Mouse (Mus musculus): ENCODE results near the gene Lasp1. TPM values are rescaled to one million over a fixed set of nuclear protein-coding genes. Genes with fewer than 3 reads are reported as not detected.
A peak's percentile ranks its signal among the peaks of the same experiment; 100 is the strongest.
"Not testable (repeated sequence)": the region's sequence is repeated elsewhere in the genome, so short reads cannot be mapped to it uniquely, and the experiment has no call there.

Lasp1 gene
- polyA plus RNA-seq, 1 experiment from 2014 or later, result 95.3 TPM

- Histone ChIP-seq H3K4me1 (peaks cover 11% of the 10 kb centered on the region; the same call in 1 of the 2 replicates), H3K9me3 (replicated peaks) (no peaks in the 10 kb centered on the region), H3K9ac (no peak overlapping the region), H3K27ac (no peak overlapping the region), H3K27me3 (no peaks in the 10 kb centered on the region), H3K36me3 (ENCODE audit: poor library complexity, severe bottlenecking) (peaks cover 77% of the 10 kb centered on the region), H3K4me3 (no peak overlapping the region), H3K4me2 (no peak overlapping the region)
- WGBS, result 93% methylated on average over 10 of the region's 10 CpGs
- no peak for ATAC-seq
These were observed 26.5 kb downstream of the Lasp1 start for GRCm38 (mm10) chr11:97825295-97825694.

- H3K9ac ChIP-seq, result no peak overlapping the region
- ATAC-seq, result no peak
- H3K4me2 ChIP-seq, result no peak overlapping the region
- WGBS, result 82% methylated on average over 9 of the region's 9 CpGs
- peaks cover 71% of the 10 kb centered on the region for H3K36me3 ChIP-seq (ENCODE audit: poor library complexity, severe bottlenecking)
- no peak overlapping the region for H3K27ac ChIP-seq
- no peaks in the 10 kb centered on the region for H3K9me3 ChIP-seq (replicated peaks)
- H3K4me3 ChIP-seq, result no peak overlapping the region
- H3K27me3 ChIP-seq, result no peaks in the 10 kb centered on the region
- peaks cover 7% of the 10 kb centered on the region; the same call in 1 of the 2 replicates for H3K4me1 ChIP-seq
These were observed 27.2 kb downstream of the Lasp1 start for GRCm38 (mm10) chr11:97825971-97826370.

GRCm38 (mm10) chr11:97826414-97826813 is 27.6 kb downstream of the Lasp1 start:
- Histone ChIP-seq H3K4me1 (peaks cover 7% of the 10 kb centered on the region; the same call in 1 of the 2 replicates), H3K27ac (no peak overlapping the region), H3K4me3 (no peak overlapping the region), H3K36me3 (ENCODE audit: poor library complexity, severe bottlenecking) (peaks cover 67% of the 10 kb centered on the region), H3K9me3 (replicated peaks) (no peaks in the 10 kb centered on the region), H3K27me3 (no peaks in the 10 kb centered on the region), H3K9ac (0 out of 2 replicates have a peak overlapping the region, but pooled peaks have one; percentile 5), H3K4me2 (no peak overlapping the region)
- ATAC-seq, result no peak
- WGBS, result 79% methylated on average over 7 of the region's 7 CpGs

- no peak overlapping the region for H3K4me2 ChIP-seq
- 94% methylated on average over 6 of the region's 6 CpGs for WGBS
- no peak overlapping the region for H3K27ac ChIP-seq
- no peak overlapping the region for H3K9ac ChIP-seq
- H3K4me1 ChIP-seq, result peaks cover 7% of the 10 kb centered on the region; the same call in 1 of the 2 replicates
- peaks cover 72% of the 10 kb centered on the region for H3K36me3 ChIP-seq (ENCODE audit: poor library complexity, severe bottlenecking)
- no peaks in the 10 kb centered on the region for H3K9me3 ChIP-seq (replicated peaks)
- H3K4me3 ChIP-seq, result no peak overlapping the region
- H3K27me3 ChIP-seq, result no peaks in the 10 kb centered on the region
- ATAC-seq, result no peak
These were observed 28.9 kb downstream of the Lasp1 start for GRCm38 (mm10) chr11:97827654-97828053.

- Histone ChIP-seq H3K4me1 (peaks cover 7% of the 10 kb centered on the region; the same call in 1 of the 2 replicates), H3K27ac (no peak overlapping the region), H3K4me3 (no peak overlapping the region), H3K4me2 (no peak overlapping the region), H3K36me3 (ENCODE audit: poor library complexity, severe bottlenecking) (peaks cover 70% of the 10 kb centered on the region), H3K9ac (no peak overlapping the region), H3K27me3 (no peaks in the 10 kb centered on the region), H3K9me3 (replicated peaks) (no peaks in the 10 kb centered on the region)
- no peak for ATAC-seq
- 95% methylated on average over 7 of the region's 7 CpGs for WGBS
These were observed 30.6 kb downstream of the Lasp1 start for GRCm38 (mm10) chr11:97829365-97829764.

GRCm38 (mm10) chr11:97829913-97830476 is 31.2 kb downstream of the Lasp1 start:
- H3K9ac ChIP-seq, result no peak overlapping the region
- no peak overlapping the region for H3K4me2 ChIP-seq
- peak overlapping the region; percentile 31; the same call in 1 of the 2 replicates for H3K27ac ChIP-seq
- 0 out of 2 replicates have a peak, but pooled peaks cover under 1% of the 10 kb centered on the region for H3K4me1 ChIP-seq
- ATAC-seq, result no peak
- peaks cover 70% of the 10 kb centered on the region for H3K36me3 ChIP-seq (ENCODE audit: poor library complexity, severe bottlenecking)
- H3K4me3 ChIP-seq, result no peak overlapping the region
- 89% methylated on average over 12 of the region's 12 CpGs for WGBS
- H3K9me3 ChIP-seq (replicated peaks), result no peaks in the 10 kb centered on the region
- H3K27me3 ChIP-seq, result no peaks in the 10 kb centered on the region

- H3K27ac ChIP-seq, result no peak overlapping the region
- ATAC-seq, result no peak
- H3K4me2 ChIP-seq, result no peak overlapping the region
- 85% methylated on average over 6 of the region's 6 CpGs for WGBS
- no peaks in the 10 kb centered on the region for H3K4me1 ChIP-seq
- H3K9ac ChIP-seq, result no peak overlapping the region
- no peaks in the 10 kb centered on the region for H3K27me3 ChIP-seq
- no peak overlapping the region for H3K4me3 ChIP-seq
- H3K36me3 ChIP-seq (ENCODE audit: poor library complexity, severe bottlenecking), result peaks cover 70% of the 10 kb centered on the region
- H3K9me3 ChIP-seq (replicated peaks), result no peaks in the 10 kb centered on the region
These were observed 31.7 kb downstream of the Lasp1 start for GRCm38 (mm10) chr11:97830501-97830900.

GRCm38 (mm10) chr11:97832001-97832400 is 33.2 kb downstream of the Lasp1 start:
- Histone ChIP-seq H3K9ac (no peak overlapping the region), H3K4me2 (no peak overlapping the region), H3K27ac (no peak overlapping the region), H3K27me3 (no peaks in the 10 kb centered on the region), H3K4me3 (no peak overlapping the region), H3K9me3 (replicated peaks) (no peaks in the 10 kb centered on the region), H3K4me1 (no peaks in the 10 kb centered on the region), H3K36me3 (ENCODE audit: poor library complexity, severe bottlenecking) (peaks cover 70% of the 10 kb centered on the region)
- WGBS, result 87% methylated on average over 11 of the region's 11 CpGs
- ATAC-seq, result no peak

GRCm38 (mm10) chr11:97833352-97833751 is 34.6 kb downstream of the Lasp1 start:
- Histone ChIP-seq H3K4me1 (no peaks in the 10 kb centered on the region), H3K4me2 (no peak overlapping the region), H3K27me3 (no peaks in the 10 kb centered on the region), H3K4me3 (no peak overlapping the region), H3K36me3 (ENCODE audit: poor library complexity, severe bottlenecking) (peaks cover 73% of the 10 kb centered on the region), H3K9me3 (replicated peaks) (no peaks in the 10 kb centered on the region), H3K9ac (no peak overlapping the region), H3K27ac (no peak overlapping the region)
- no peak for ATAC-seq
- 77% methylated on average over 15 of the region's 15 CpGs for WGBS

GRCm38 (mm10) chr11:97836541-97836940 is 37.7 kb downstream of the Lasp1 start:
- Histone ChIP-seq H3K4me3 (no peak overlapping the region), H3K4me1 (0 out of 2 replicates have a peak, but pooled peaks cover 6% of the 10 kb centered on the region), H3K9me3 (replicated peaks) (no peaks in the 10 kb centered on the region), H3K9ac (no peak overlapping the region), H3K27ac (no peak overlapping the region), H3K36me3 (ENCODE audit: poor library complexity, severe bottlenecking) (peaks cover 60% of the 10 kb centered on the region), H3K27me3 (no peaks in the 10 kb centered on the region), H3K4me2 (no peak overlapping the region)
- no peak for ATAC-seq
- WGBS, result 63% methylated on average over 8 of the region's 8 CpGs

GRCm38 (mm10) chr11:97837051-97837450 is 38.3 kb downstream of the Lasp1 start:
- Histone ChIP-seq H3K4me1 (peaks cover 11% of the 10 kb centered on the region), H3K36me3 (ENCODE audit: poor library complexity, severe bottlenecking) (peaks cover 57% of the 10 kb centered on the region)
- H3K27ac ChIP-seq; H3K27me3 ChIP-seq; H3K4me2 ChIP-seq; H3K9me3 ChIP-seq (replicated peaks); H3K4me3 ChIP-seq; H3K9ac ChIP-seq; ATAC-seq: not testable (repeated sequence)
- 76% methylated on average over 9 of the region's 9 CpGs for WGBS

GRCm38 (mm10) chr11:97837641-97838149 is 38.9 kb downstream of the Lasp1 start:
- no peak for ATAC-seq
- Histone ChIP-seq H3K27me3 (no peaks in the 10 kb centered on the region), H3K9me3 (replicated peaks) (no peaks in the 10 kb centered on the region), H3K4me1 (peaks cover 16% of the 10 kb centered on the region), H3K9ac (no peak overlapping the region), H3K27ac (no peak overlapping the region), H3K36me3 (ENCODE audit: poor library complexity, severe bottlenecking) (peaks cover 53% of the 10 kb centered on the region), H3K4me3 (no peak overlapping the region), H3K4me2 (no peak overlapping the region)
- 82% methylated on average over 7 of the region's 7 CpGs for WGBS
